Mouse (Mus musculus) forebrain, embryonic 12.5 days (tissue): ENCODE results near the gene Cdc42bpb. TPM values are rescaled to one million over a fixed set of nuclear protein-coding genes. Genes with fewer than 3 reads are reported as not detected.
A peak's percentile ranks its signal among the peaks of the same experiment; 100 is the strongest.

Source experiments
- ATAC-seq: fragments of 200-750 bp; cut with Nextera tagmentation; 2 replicates; pipeline ENCODE4 v1.8.0; 2017; ENCODE audit warnings: moderate TSS enrichment; ENCODE audit not compliant: low FRiP score
- H3K27ac ChIP-seq: fragments of 300-500 bp; sonication (generic); 2 replicates; pipeline ENCODE4 v1.5.1; 2016; ENCODE audit warnings: mild to moderate bottlenecking
- H3K27me3 ChIP-seq: fragments of 300-500 bp; sonication (generic); 2 replicates; pipeline ENCODE4 v1.6.1; 2016; ENCODE audit warnings: mild to moderate bottlenecking
- H3K36me3 ChIP-seq: fragments of 300-500 bp; sonication (generic); replicated peaks from 2 replicates; pipeline ENCODE4 v1.6.1; 2016; ENCODE audit warnings: mild to moderate bottlenecking
- H3K4me1 ChIP-seq: fragments of 300-500 bp; sonication (generic); 2 replicates; pipeline ENCODE4 v1.6.1; 2016
- H3K4me2 ChIP-seq: fragments of 300-500 bp; sonication (generic); 2 replicates; pipeline ENCODE4 v1.6.1; 2016; ENCODE audit warnings: mild to moderate bottlenecking, moderate library complexity
- H3K4me3 ChIP-seq: fragments of 300-500 bp; sonication (generic); replicated peaks from 2 replicates; pipeline ENCODE4 v1.5.1; 2016; ENCODE audit warnings: mild to moderate bottlenecking
- H3K9ac ChIP-seq: fragments of 300-500 bp; sonication (generic); 2 replicates; pipeline ENCODE4 v1.6.1; 2016; ENCODE audit warnings: mild to moderate bottlenecking
- H3K9me3 ChIP-seq: fragments of 300-500 bp; sonication (generic); 2 replicates; pipeline ENCODE4 v1.6.1; 2016
- WGBS: fragments of 180-500 bp; shearing (Covaris S2); methylation state at CpG from one replicate; pipeline ENCODE4 v1.1.7; 2016; 5-methylcytosine and 5-hydroxymethylcytosine counted together
- polyA plus RNA-seq: library from polyadenylated mRNA; unstranded; fragments of >200 nt; fragmentation: Nextera tagmentation; extraction: Ambion mirVana; gene quantifications from 2 replicates; pipeline ENCODE4 v1.2.1, GENCODE M21; 2016

Cdc42bpb gene
- polyA plus RNA-seq, 1 experiment from 2014 or later = 38.9 TPM

- Histone ChIP-seq H3K4me1 (peaks cover 28% of the 10 kb centered on the region), H3K4me2 (no peak overlapping the region), H3K9ac (no peak overlapping the region), H3K27ac (no peak overlapping the region), H3K4me3 (no peak overlapping the region), H3K27me3 (peaks cover 29% of the 10 kb centered on the region), H3K36me3 (no peaks in the 10 kb centered on the region), H3K9me3 (no peaks in the 10 kb centered on the region)
- 75% methylated on average over 8 of the region's 8 CpGs for WGBS
- ATAC-seq = no peak
These were observed 34.3 kb upstream of the Cdc42bpb start for GRCm38 (mm10) chr12:111411631-111412355.

DNA sequence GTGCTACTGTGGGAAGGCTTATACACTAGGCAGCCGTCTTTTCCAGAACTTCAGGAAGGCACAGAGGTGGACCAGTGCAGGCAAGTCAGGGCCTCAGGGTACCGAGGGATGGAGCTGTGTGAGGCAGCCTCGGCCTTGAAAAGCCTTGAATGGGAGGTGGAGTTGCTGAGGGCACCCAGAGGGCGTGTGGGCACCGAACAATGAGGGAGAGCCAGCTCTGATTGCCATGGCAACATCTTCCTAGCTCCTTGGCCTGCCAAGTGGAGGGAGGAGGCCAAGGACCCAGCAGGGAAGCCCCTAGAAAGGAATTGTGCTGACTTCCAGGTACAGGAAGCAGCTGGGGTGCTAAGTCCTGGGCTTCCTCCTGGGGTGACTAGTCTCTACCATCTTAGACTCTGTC, 32.1 kb upstream of the Cdc42bpb start:
- H3K4me2 ChIP-seq = no peak overlapping the region
- no peak overlapping the region for H3K9ac ChIP-seq
- H3K9me3 ChIP-seq = no peaks in the 10 kb centered on the region
- H3K36me3 ChIP-seq = no peaks in the 10 kb centered on the region
- H3K4me1 ChIP-seq = peaks cover 27% of the 10 kb centered on the region
- no peak for ATAC-seq
- H3K27me3 ChIP-seq = peaks cover 44% of the 10 kb centered on the region
- H3K27ac ChIP-seq = no peak overlapping the region
- no peak overlapping the region for H3K4me3 ChIP-seq
- WGBS = 9% methylated on average over 5 of the region's 5 CpGs

DNA sequence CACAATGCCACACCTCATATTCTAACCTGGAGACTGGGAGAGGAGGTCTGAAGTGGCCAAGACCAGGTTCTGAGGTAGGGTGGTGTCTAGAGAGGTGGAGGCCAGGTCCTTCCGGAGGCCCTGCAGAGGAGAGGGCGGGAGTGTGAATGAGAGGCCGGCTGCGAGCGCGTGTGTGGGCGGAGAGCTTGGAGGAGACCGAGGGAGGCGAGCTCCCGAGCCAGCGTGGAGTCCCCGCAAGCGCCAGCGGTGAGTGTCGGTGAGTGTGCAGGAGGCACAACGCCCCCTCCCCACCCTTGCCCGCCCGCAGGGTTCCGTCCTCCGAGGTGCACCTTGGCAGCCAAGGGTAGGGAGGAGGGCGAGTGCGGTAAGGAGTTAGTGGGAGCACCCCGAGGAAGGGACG, 29.1 kb upstream of the Cdc42bpb start, which contains the start of gene Lbhd2:
Gene Lbhd2 (plus strand): TSS at position 188 of the 400 bp plus-strand sequence.
- Histone ChIP-seq H3K36me3 (no peaks in the 10 kb centered on the region), H3K27me3 (peaks cover 55% of the 10 kb centered on the region), H3K27ac (no peak within 1 kb of the TSS), H3K9me3 (no peaks in the 10 kb centered on the region), H3K4me1 (peaks cover 17% of the 10 kb centered on the region), H3K9ac (no peak within 1 kb of the TSS), H3K4me3 (peak within 1 kb of the TSS; percentile 18; the same call in 1 of the 2 replicates), H3K4me2 (peak within 1 kb of the TSS; percentile 33)
- ATAC-seq = no peak
- 1% methylated on average over 23 of the region's 24 CpGs for WGBS

DNA sequence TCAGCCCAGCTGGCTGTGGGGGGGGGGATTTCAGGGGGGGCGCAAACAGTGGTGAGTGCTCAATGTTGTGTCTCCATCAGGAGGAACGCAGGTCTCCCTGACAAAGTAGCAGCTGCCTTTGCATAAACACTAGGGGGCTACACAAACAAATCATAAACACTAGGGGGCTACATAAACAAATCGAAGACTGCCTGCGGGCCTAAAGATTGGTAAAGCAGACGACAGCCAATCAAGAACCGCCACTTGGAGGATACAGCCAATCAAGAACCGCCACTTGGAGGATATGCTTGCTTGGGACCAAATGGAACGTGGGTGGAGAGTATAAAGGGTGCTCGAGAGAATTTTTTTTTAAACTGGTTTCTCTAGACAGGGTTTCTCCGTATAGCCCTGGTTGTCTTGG, 27.4 kb upstream of the Cdc42bpb start:
- 69% methylated on average over 10 of the region's 10 CpGs for WGBS
- H3K27me3 ChIP-seq = peaks cover 56% of the 10 kb centered on the region

GRCm38 (mm10) chr12:111401454-111402184, 24.1 kb upstream of the Cdc42bpb start:
- 25% methylated on average over 15 of the region's 15 CpGs for WGBS
- no peak overlapping the region for H3K9ac ChIP-seq
- peak; percentile 57; the same call in 1 of the 2 replicates for ATAC-seq
- no peak overlapping the region for H3K27ac ChIP-seq
- H3K27me3 ChIP-seq = peaks cover 43% of the 10 kb centered on the region
- peaks cover 2% of the 10 kb centered on the region; the same call in 1 of the 2 replicates for H3K4me1 ChIP-seq
- H3K4me2 ChIP-seq = no peak overlapping the region
- H3K36me3 ChIP-seq = no peaks in the 10 kb centered on the region
- H3K9me3 ChIP-seq = no peaks in the 10 kb centered on the region
- H3K4me3 ChIP-seq = no peak overlapping the region

More for the DNA sequence above, 27.4 kb upstream of the Cdc42bpb start:
- Histone ChIP-seq H3K27ac (no peak overlapping the region), H3K9me3 (no peaks in the 10 kb centered on the region), H3K9ac (no peak overlapping the region), H3K4me3 (no peak overlapping the region), H3K4me2 (no peak overlapping the region), H3K4me1 (peaks cover 15% of the 10 kb centered on the region), H3K36me3 (no peaks in the 10 kb centered on the region)
- no peak for ATAC-seq

- Histone ChIP-seq H3K4me2 (no peak overlapping the region), H3K36me3 (no peaks in the 10 kb centered on the region), H3K27me3 (peaks cover 17% of the 10 kb centered on the region), H3K9me3 (no peaks in the 10 kb centered on the region), H3K4me3 (no peak overlapping the region), H3K27ac (no peak overlapping the region), H3K4me1 (no peaks in the 10 kb centered on the region), H3K9ac (no peak overlapping the region)
- no peak for ATAC-seq
- 68% methylated on average over 5 of the region's 5 CpGs for WGBS
These were observed 19.5 kb upstream of the Cdc42bpb start for GRCm38 (mm10) chr12:111396997-111397396.

GRCm38 (mm10) chr12:111394008-111394407, 16.5 kb upstream of the Cdc42bpb start:
- WGBS = 91% methylated on average over 6 of the region's 6 CpGs
- Histone ChIP-seq H3K27ac (no peak overlapping the region), H3K27me3 (peaks cover 6% of the 10 kb centered on the region; the same call in 1 of the 2 replicates), H3K9ac (no peak overlapping the region), H3K4me1 (no peaks in the 10 kb centered on the region), H3K4me3 (no peak overlapping the region), H3K9me3 (no peaks in the 10 kb centered on the region), H3K4me2 (no peak overlapping the region), H3K36me3 (no peaks in the 10 kb centered on the region)
- ATAC-seq = no peak

DNA sequence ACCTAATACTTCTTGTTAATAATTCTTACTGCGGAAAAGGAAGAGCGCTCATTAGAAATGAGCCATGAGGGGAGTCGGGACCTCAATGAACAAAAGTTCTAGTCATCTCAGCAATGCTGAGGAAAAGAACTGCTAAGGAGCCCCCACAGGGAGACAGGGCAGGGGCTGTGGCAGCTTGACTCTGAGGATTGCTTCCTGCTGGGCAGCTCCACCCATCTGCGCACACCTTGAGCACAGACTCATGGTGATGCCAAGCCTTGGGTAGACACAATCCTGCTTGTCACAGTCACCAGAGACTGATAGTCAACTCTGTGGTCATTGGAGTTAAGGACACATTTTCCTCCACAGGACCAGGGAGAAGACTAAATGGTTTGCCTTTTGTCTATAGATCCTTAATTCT, 9.6 kb upstream of the Cdc42bpb start:
- Histone ChIP-seq H3K9ac (no peak overlapping the region), H3K27ac (no peak overlapping the region), H3K4me2 (no peak overlapping the region), H3K36me3 (no peaks in the 10 kb centered on the region), H3K27me3 (no peaks in the 10 kb centered on the region), H3K4me1 (no peaks in the 10 kb centered on the region), H3K9me3 (no peaks in the 10 kb centered on the region), H3K4me3 (no peak overlapping the region)
- ATAC-seq = no peak
- WGBS = 92% methylated on average over 4 of the region's 4 CpGs

- Histone ChIP-seq H3K4me1 (no peaks in the 10 kb centered on the region), H3K4me2 (no peak overlapping the region), H3K9ac (no peak overlapping the region), H3K9me3 (no peaks in the 10 kb centered on the region), H3K27me3 (no peaks in the 10 kb centered on the region), H3K36me3 (no peaks in the 10 kb centered on the region), H3K4me3 (no peak overlapping the region), H3K27ac (no peak overlapping the region)
- ATAC-seq = no peak
- WGBS = 79% methylated on average over 8 of the region's 8 CpGs
These were observed 9.2 kb upstream of the Cdc42bpb start for GRCm38 (mm10) chr12:111386642-111387120.

DNA sequence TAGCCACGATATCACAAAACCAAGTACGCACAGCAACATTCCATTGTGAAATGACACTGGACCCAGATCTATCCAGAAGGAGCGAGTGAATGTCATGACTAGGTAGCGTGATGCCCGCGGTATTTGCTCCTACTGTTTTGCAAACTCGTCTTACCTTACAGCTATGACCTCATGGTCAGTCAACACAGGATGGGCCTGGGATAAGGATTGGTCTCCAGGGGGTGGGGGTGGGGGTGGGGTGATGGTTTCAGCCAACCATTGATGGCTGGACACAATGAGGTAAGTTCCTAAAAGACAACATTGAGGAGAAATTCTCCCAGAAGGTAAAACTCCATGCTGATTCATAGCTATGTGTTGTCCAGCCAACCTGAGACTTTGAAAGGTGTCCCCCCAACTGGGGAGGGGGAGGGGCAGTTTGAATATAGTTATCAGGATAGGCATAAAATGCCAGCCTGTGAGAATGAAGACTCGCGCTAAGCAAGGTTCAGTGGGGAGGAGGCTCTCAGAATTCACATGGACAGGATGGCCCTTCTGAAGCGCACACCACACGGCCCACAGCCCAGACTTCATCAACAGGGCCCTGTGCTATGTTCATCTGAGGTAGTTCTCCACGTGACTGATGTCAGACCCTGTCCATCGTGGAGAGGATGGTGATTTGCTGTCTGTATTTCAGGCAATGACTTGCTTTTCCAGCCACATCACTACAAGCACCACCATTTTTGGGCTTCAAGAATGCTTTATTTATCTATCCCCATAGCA, 8.5 kb upstream of the Cdc42bpb start:
- H3K36me3 ChIP-seq = no peaks in the 10 kb centered on the region
- no peak for ATAC-seq
- 90% methylated on average over 13 of the region's 13 CpGs for WGBS
- H3K9ac ChIP-seq = no peak overlapping the region
- no peaks in the 10 kb centered on the region for H3K27me3 ChIP-seq
- H3K4me3 ChIP-seq = no peak overlapping the region
- H3K4me1 ChIP-seq = no peaks in the 10 kb centered on the region
- H3K4me2 ChIP-seq = no peak overlapping the region
- no peaks in the 10 kb centered on the region for H3K9me3 ChIP-seq
- no peak overlapping the region for H3K27ac ChIP-seq

- Histone ChIP-seq H3K4me3 (peak overlapping the region; percentile 84), H3K4me1 (peaks cover 36% of the 10 kb centered on the region), H3K9ac (peak overlapping the region; percentile 89), H3K27ac (no peak overlapping the region), H3K9me3 (no peaks in the 10 kb centered on the region), H3K27me3 (0 out of 2 replicates have a peak, but pooled peaks cover 5% of the 10 kb centered on the region), H3K36me3 (no peaks in the 10 kb centered on the region), H3K4me2 (peak overlapping the region; percentile 98)
- ATAC-seq = no peak
- 73% methylated on average over 12 of the region's 12 CpGs for WGBS
These were observed 1.3 kb upstream of the Cdc42bpb start for GRCm38 (mm10) chr12:111378812-111379211.

GRCm38 (mm10) chr12:111377986-111378490, 520 bp upstream of the Cdc42bpb start:
- H3K36me3 ChIP-seq = no peaks in the 10 kb centered on the region
- 0 out of 2 replicates have a peak, but pooled peaks cover 5% of the 10 kb centered on the region for H3K27me3 ChIP-seq
- peak; percentile 84 for ATAC-seq

More at GRCm38 (mm10) chr12:111377986-111378490, 520 bp upstream of the Cdc42bpb start:
- Histone ChIP-seq H3K4me1 (peaks cover 36% of the 10 kb centered on the region), H3K4me3 (peak overlapping the region; percentile 84), H3K27ac (peak overlapping the region; percentile 94), H3K9ac (peak overlapping the region; percentile 89), H3K4me2 (peak overlapping the region; percentile 98), H3K9me3 (no peaks in the 10 kb centered on the region)
- under 1% methylated on average over 32 of the region's 32 CpGs for WGBS
